ENCODE assay signal across 10 mouse cellular contexts in the genomic region with DNA sequence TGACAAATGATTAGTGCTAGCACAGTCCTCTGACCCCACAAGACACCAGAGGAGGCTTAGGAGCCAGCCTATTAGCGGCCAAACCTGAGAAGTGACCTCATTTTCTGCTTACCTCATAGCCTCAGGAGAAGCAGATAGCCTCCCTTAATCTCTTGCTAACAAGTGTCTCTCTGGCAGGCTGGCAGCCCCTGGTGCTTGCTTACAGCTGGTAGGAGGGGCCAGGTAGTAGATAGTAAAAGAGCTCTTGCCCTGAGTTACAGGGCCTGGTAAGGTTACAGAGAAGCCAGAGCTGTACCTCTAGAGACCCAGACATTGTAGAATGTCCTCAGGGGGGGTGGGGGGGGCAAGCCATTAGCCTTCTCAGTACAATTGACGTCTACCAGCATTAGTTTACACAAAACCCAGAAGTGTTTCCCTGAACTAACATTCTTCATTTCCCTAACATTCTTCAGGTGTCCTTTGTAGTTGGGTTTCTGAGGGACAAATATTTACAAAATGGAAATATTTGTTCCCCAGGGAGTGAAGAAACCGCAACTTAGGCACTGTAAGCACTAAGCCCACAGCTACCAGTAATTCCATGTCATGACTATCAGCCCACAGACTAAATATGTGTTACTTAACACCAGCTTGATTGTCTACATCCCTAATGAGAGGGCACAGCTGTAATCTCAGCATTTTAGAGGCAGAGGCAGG. TPM values are rescaled to one million over a fixed set of nuclear protein-coding genes. Genes with fewer than 3 reads are reported as not detected.
DNase-seq lines count a peak whose midpoint lies in the region; ATAC-seq and TF ChIP-seq lines count a peak whose summit lies in the region.
"Had no signal": no experiment of that assay in that cellular context is flagged by ENCODE, and none has a peak within 500 bp of the region (broad histone marks: within the 10 kb centered on the region; RNA-seq: fewer than 3 reads in every experiment).

No protein-coding gene starts in this region.

- ATAC-seq in liver, embryonic 14.5 days (ENCODE audit: insufficient read depth): peak; percentile 88
- ATAC-seq in hindbrain, embryonic 12.5 days (ENCODE audit: low FRiP score): no peak
- no peak for ATAC-seq in forebrain, embryonic 13.5 days

- H3K27ac ChIP-seq in heart, adult 2 months: peak overlapping the region; percentile 96
- H3K27ac ChIP-seq in liver, embryonic 14.5 days: peak overlapping the region; percentile 87
- H3K27ac ChIP-seq in hindbrain, embryonic 12.5 days: no peak overlapping the region
- H3K27ac ChIP-seq in forebrain, embryonic 13.5 days: no peak overlapping the region; the same call in 1 of the 2 replicates
- H3K27ac ChIP-seq: hindbrain, embryonic 14.5 days; limb, embryonic 15.5 days had no signal

- TF ChIP-seq CTCF in heart, adult 2 months (IDR thresholded peaks at IDR 0.05): no peak
- no peak for TF ChIP-seq CTCF in liver, embryonic 14.5 days (IDR thresholded peaks at IDR 0.05; ENCODE audit: low read depth)

- no peak overlapping the region for H3K4me3 ChIP-seq in heart, adult 2 months
- no peak overlapping the region for H3K4me3 ChIP-seq in liver, embryonic 14.5 days (ENCODE audit: insufficient read depth in 1 of 2, low read depth in 2 of 2, low read length in 2 of 2)
- H3K4me3 ChIP-seq in hindbrain, embryonic 12.5 days: no peak overlapping the region
- H3K4me3 ChIP-seq in forebrain, embryonic 13.5 days: no peak overlapping the region
- H3K4me3 ChIP-seq: limb, embryonic 15.5 days had no signal

- intact Hi-C loops in heart, adult 2 months (cut with DNase I): no loop called here

- peak; percentile 95 for DNase-seq in heart, adult 11 months
- DNase-seq in heart, adult 8-10 months (ENCODE audit: low spot score): no peak
- DNase-seq in heart, adult 2 months: peak; percentile 34 to 66
- DNase-seq in liver, embryonic 14.5 days (ENCODE audit: low read depth in 3 of 3, low spot score in 3 of 3): peak; percentile 73 to 81 (median 80)
- peak; percentile 65 for DNase-seq in retina, postnatal 1 day
- DNase-seq in gastrocnemius, postnatal 4 days (ENCODE audit: low spot score in 2 of 2): no peak

- no peaks in the 10 kb centered on the region for H3K79me2 ChIP-seq in heart, adult 2 months (replicated peaks; ENCODE audit: control insufficient read depth, insufficient read depth, low read length)

- no peak overlapping the region for H3K9ac ChIP-seq in heart, adult 2 months (ENCODE audit: low read depth, low read length)
- H3K9ac ChIP-seq in liver, embryonic 14.5 days (replicated peaks): peak overlapping the region; percentile 35
- no peak overlapping the region for H3K9ac ChIP-seq in hindbrain, embryonic 12.5 days
- no peak overlapping the region for H3K9ac ChIP-seq in forebrain, embryonic 13.5 days
- H3K9ac ChIP-seq: hindbrain, embryonic 14.5 days; limb, embryonic 15.5 days had no signal

- 57% methylated on average over 3 of the region's 3 CpGs for WGBS in heart, adult 2 months
- WGBS in liver, embryonic 14.5 days (ENCODE audit: insufficient replicate concordance): 40% methylated on average over 3 of the region's 3 CpGs
- WGBS in hindbrain, embryonic 12.5 days: 62% methylated on average over 3 of the region's 3 CpGs
- WGBS in forebrain, embryonic 13.5 days: 49% methylated on average over 3 of the region's 3 CpGs

- no peaks in the 10 kb centered on the region for H3K27me3 ChIP-seq in heart, adult 2 months (ENCODE audit: control insufficient read depth, insufficient read depth, low read length)
- peaks cover 20% of the 10 kb centered on the region for H3K27me3 ChIP-seq in liver, embryonic 14.5 days (ENCODE audit: control insufficient read depth, insufficient read depth, low read length)
- H3K27me3 ChIP-seq in hindbrain, embryonic 12.5 days: peaks cover 29% of the 10 kb centered on the region
- peaks cover 12% of the 10 kb centered on the region for H3K27me3 ChIP-seq in forebrain, embryonic 13.5 days

- H3K4me2 ChIP-seq in liver, embryonic 14.5 days (ENCODE audit: low read depth): peak overlapping the region; percentile 42
- no peak overlapping the region for H3K4me2 ChIP-seq in hindbrain, embryonic 12.5 days (replicated peaks)
- H3K4me2 ChIP-seq in forebrain, embryonic 13.5 days: no peak overlapping the region
- H3K4me2 ChIP-seq: hindbrain, embryonic 14.5 days; limb, embryonic 15.5 days had no signal

- TF ChIP-seq POLR2A in heart, adult 2 months (IDR thresholded peaks at IDR 0.05; ENCODE audit: insufficient read depth, low read depth, low read length): no peak

- peaks cover 25% of the 10 kb centered on the region for H3K4me1 ChIP-seq in heart, adult 2 months (ENCODE audit: control insufficient read depth, insufficient read depth, low read length)
- peaks cover 49 to 55% of the 10 kb centered on the region in 2 experiments for H3K4me1 ChIP-seq in liver, embryonic 14.5 days (replicated peaks; ENCODE audit: control insufficient read depth in 2 of 2, insufficient read depth in 2 of 2, low read length in 1 of 2)
- peaks cover 32% of the 10 kb centered on the region for H3K4me1 ChIP-seq in hindbrain, embryonic 12.5 days
- peaks cover 31% of the 10 kb centered on the region for H3K4me1 ChIP-seq in forebrain, embryonic 13.5 days

- H3K36me3 ChIP-seq in heart, adult 2 months (ENCODE audit: control insufficient read depth, insufficient read depth, low read length): no peaks in the 10 kb centered on the region; the same call in 1 of the 2 replicates
- no peaks in the 10 kb centered on the region for H3K36me3 ChIP-seq in liver, embryonic 14.5 days (replicated peaks; ENCODE audit: control insufficient read depth, insufficient read depth, low read depth)
- no peaks in the 10 kb centered on the region for H3K36me3 ChIP-seq in hindbrain, embryonic 12.5 days
- H3K36me3 ChIP-seq in forebrain, embryonic 13.5 days (ENCODE audit: poor library complexity, severe bottlenecking): no peaks in the 10 kb centered on the region
- H3K36me3 ChIP-seq: limb, embryonic 15.5 days had no signal

- H3K9me3 ChIP-seq in liver, embryonic 14.5 days (ENCODE audit: control insufficient read depth, low read length): no peaks in the 10 kb centered on the region
- H3K9me3 ChIP-seq in hindbrain, embryonic 12.5 days (replicated peaks): no peaks in the 10 kb centered on the region
- H3K9me3 ChIP-seq in forebrain, embryonic 13.5 days (replicated peaks): no peaks in the 10 kb centered on the region
- H3K9me3 ChIP-seq: limb, embryonic 15.5 days had no signal

- TF ChIP-seq EP300 in heart, adult 2 months (IDR thresholded peaks at IDR 0.05; ENCODE audit: insufficient read depth, low read depth, low read length): no peak
- TF ChIP-seq EP300 in liver, embryonic 14.5 days (IDR thresholded peaks at IDR 0.05; ENCODE audit: low read depth): peak; percentile 80

RNA-seq across cellular contexts. Expression of a gene that starts 5.0 kb away (rescaled TPM):
- 10 to 100 TPM; 13.8 to 20.0 (median 16.1) TPM for total RNA-seq in heart, adult 8-10 months (2022)
- 10 to 100 TPM; 16.1 to 16.2 TPM for total RNA-seq in heart, adult 2 months (2021)
- 11.5 and 22.4 TPM in 2 replicates for polyA plus RNA-seq in heart, adult 2 months (2012; rRNA removed)
- 0.17 and 0.25 TPM in 2 replicates for polyA plus RNA-seq in liver, embryonic 14.5 days (2012; rRNA removed)
- 0.03 and 0.16 TPM in 2 replicates for polyA plus RNA-seq in liver, embryonic 14.5 days (2014; fragmentation: Nextera tagmentation; extraction: Ambion mirVana)
- 2.4 and 2.6 TPM in 2 replicates for polyA plus RNA-seq in hindbrain, embryonic 12.5 days (2016; fragmentation: Nextera tagmentation; extraction: Ambion mirVana)
- polyA plus RNA-seq in forebrain, embryonic 13.5 days (2015; fragmentation: Nextera tagmentation; extraction: Ambion mirVana): 2.5 and 3.6 TPM in 2 replicates
- total RNA-seq in gastrocnemius, postnatal 4 days (2021): 10 to 100 TPM; 28.5 to 29.0 TPM

RNA-seq across cellular contexts. Expression of a gene that starts 12.0 kb away (rescaled TPM):
- total RNA-seq in heart, adult 8-10 months (2022): 10 to 100 TPM in 2 of 4 experiments, 1 to 10 TPM in 2; 9.0 to 11.7 (median 10.7) TPM
- total RNA-seq in heart, adult 2 months (2021): 10 to 100 TPM in 1 of 2 experiments, 1 to 10 TPM in 1; 9.2 to 12.3 TPM
- 4.1 and 6.5 TPM in 2 replicates for polyA plus RNA-seq in heart, adult 2 months (2012; rRNA removed)
- 5.6 and 8.1 TPM in 2 replicates for polyA plus RNA-seq in liver, embryonic 14.5 days (2012; rRNA removed)
- polyA plus RNA-seq in liver, embryonic 14.5 days (2014; fragmentation: Nextera tagmentation; extraction: Ambion mirVana): 19.6 and 21.2 TPM in 2 replicates
- 34.6 and 36.7 TPM in 2 replicates for polyA plus RNA-seq in hindbrain, embryonic 12.5 days (2016; fragmentation: Nextera tagmentation; extraction: Ambion mirVana)
- polyA plus RNA-seq in forebrain, embryonic 13.5 days (2015; fragmentation: Nextera tagmentation; extraction: Ambion mirVana): 36.2 and 38.3 TPM in 2 replicates
- 10 to 100 TPM; 12.3 to 15.1 TPM for total RNA-seq in gastrocnemius, postnatal 4 days (2021)

Comparison
In these comparisons a context has a peak if more than half of its experiments do, and no peak if none do; other contexts are left out.
1. DNase-seq: peak in heart, adult 11 months (single experiment), heart, adult 2 months (2 of 2), liver, embryonic 14.5 days (3 of 3) and retina, postnatal 1 day (single experiment); none in heart, adult 8-10 months (single experiment) and gastrocnemius, postnatal 4 days (0 of 2).
2. H3K27ac ChIP-seq: peak in heart, adult 2 months (single experiment) and liver, embryonic 14.5 days (single experiment); none in hindbrain, embryonic 12.5 days (single experiment) and forebrain, embryonic 13.5 days (single experiment).